Mouse (Mus musculus): ENCODE measurements around the gene Gnl2. TPM values are rescaled to one million over a fixed set of nuclear protein-coding genes. Genes with fewer than 3 reads are reported as not detected.

Gene Gnl2
- polyA plus RNA-seq, 1 experiment from 2014 or later: 72.5 TPM

GRCm38 (mm10) chr4:124978201-124978600 lies 38.2 kb upstream of the Gnl2 start:
- H3K36me3 ChIP-seq (ENCODE audit: control insufficient read depth, insufficient read depth, low read length): no peaks in the 10 kb centered on the region
- H3K9ac ChIP-seq (ENCODE audit: low read depth, low read length): no peak overlapping the region
- peaks cover 20% of the 10 kb centered on the region for H3K27me3 ChIP-seq (replicated peaks; ENCODE audit: control insufficient read depth, insufficient read depth, low read length)
- H3K4me3 ChIP-seq (ENCODE audit: low read depth, low read length): no peak overlapping the region
- ATAC-seq (ENCODE audit: low read depth) (no peak), DNase-seq (ENCODE audit: low spot score) (no peak)
- peaks cover 4% of the 10 kb centered on the region; the same call in 1 of the 2 replicates for H3K4me1 ChIP-seq (ENCODE audit: control insufficient read depth, insufficient read depth, low read length)
- H3K4me2 ChIP-seq (ENCODE audit: low read depth, low read length): no peak overlapping the region
- no peak overlapping the region for H3K27ac ChIP-seq (replicated peaks; ENCODE audit: low read depth, low read length)
- no peaks in the 10 kb centered on the region for H3K9me3 ChIP-seq (ENCODE audit: control insufficient read depth, low read length)
- WGBS: 26% methylated on average over 5 of the region's 5 CpGs

- ATAC-seq (ENCODE audit: low read depth): no peak
- no peak overlapping the region for H3K4me2 ChIP-seq (ENCODE audit: low read depth, low read length)
- H3K9ac ChIP-seq (ENCODE audit: low read depth, low read length): no peak overlapping the region
- no peak for DNase-seq (ENCODE audit: low spot score)
- no peaks in the 10 kb centered on the region for H3K36me3 ChIP-seq (ENCODE audit: control insufficient read depth, insufficient read depth, low read length)
- 22% methylated on average over 9 of the region's 9 CpGs for WGBS
- no peaks in the 10 kb centered on the region for H3K9me3 ChIP-seq (ENCODE audit: control insufficient read depth, low read length)
- no peak overlapping the region for H3K27ac ChIP-seq (replicated peaks; ENCODE audit: low read depth, low read length)
- peaks cover 6% of the 10 kb centered on the region; the same call in 1 of the 2 replicates for H3K4me1 ChIP-seq (ENCODE audit: control insufficient read depth, insufficient read depth, low read length)
- peaks cover 71% of the 10 kb centered on the region for H3K27me3 ChIP-seq (replicated peaks; ENCODE audit: control insufficient read depth, insufficient read depth, low read length)
- H3K4me3 ChIP-seq (ENCODE audit: low read depth, low read length): no peak overlapping the region
Measured at GRCm38 (mm10) chr4:124983893-124984526, 32.4 kb upstream of the Gnl2 start.

GRCm38 (mm10) chr4:124984871-124985670 lies 31.3 kb upstream of the Gnl2 start:
- Histone ChIP-seq H3K9ac (ENCODE audit: low read depth, low read length) (0 out of 2 replicates have a peak overlapping the region, but pooled peaks have one; percentile 10), H3K4me2 (ENCODE audit: low read depth, low read length) (peak overlapping the region; percentile 72), H3K27me3 (replicated peaks; ENCODE audit: control insufficient read depth, insufficient read depth, low read length) (peaks cover 82% of the 10 kb centered on the region), H3K4me1 (ENCODE audit: control insufficient read depth, insufficient read depth, low read length) (peaks cover 13% of the 10 kb centered on the region), H3K27ac (replicated peaks; ENCODE audit: low read depth, low read length) (no peak overlapping the region), H3K36me3 (ENCODE audit: control insufficient read depth, insufficient read depth, low read length) (no peaks in the 10 kb centered on the region), H3K9me3 (ENCODE audit: control insufficient read depth, low read length) (no peaks in the 10 kb centered on the region), H3K4me3 (ENCODE audit: low read depth, low read length) (peak overlapping the region; percentile 52; the same call in 1 of the 2 replicates)
- ATAC-seq (ENCODE audit: low read depth) (no peak), DNase-seq (ENCODE audit: low spot score) (peak; percentile 58)
- WGBS: 5% methylated on average over 18 of the region's 18 CpGs

GRCm38 (mm10) chr4:124985671-124986602 lies 30.4 kb upstream of the Gnl2 start, which contains the start of gene Rspo1:
TSS of gene Rspo1 (plus strand) at chr4:124986430.
- peak within 1 kb of the TSS; percentile 64 for H3K9ac ChIP-seq (ENCODE audit: low read depth, low read length)
- H3K4me1 ChIP-seq (ENCODE audit: control insufficient read depth, insufficient read depth, low read length): peaks cover 17% of the 10 kb centered on the region
- peak within 1 kb of the TSS; percentile 52 for H3K4me3 ChIP-seq (ENCODE audit: low read depth, low read length)
- H3K9me3 ChIP-seq (ENCODE audit: control insufficient read depth, low read length): no peaks in the 10 kb centered on the region
- ATAC-seq (ENCODE audit: low read depth): peak; percentile 67
- H3K36me3 ChIP-seq (ENCODE audit: control insufficient read depth, insufficient read depth, low read length): no peaks in the 10 kb centered on the region
- peak; percentile 68 for DNase-seq (ENCODE audit: low spot score)
- WGBS: 2% methylated on average over 25 of the region's 62 CpGs
- H3K27ac ChIP-seq (replicated peaks; ENCODE audit: low read depth, low read length): no peak within 1 kb of the TSS; the same call in 1 of the 2 replicates
- peaks cover 90% of the 10 kb centered on the region for H3K27me3 ChIP-seq (replicated peaks; ENCODE audit: control insufficient read depth, insufficient read depth, low read length)
- H3K4me2 ChIP-seq (ENCODE audit: low read depth, low read length): peak within 1 kb of the TSS; percentile 72

GRCm38 (mm10) chr4:124986739-124987710 lies 29.4 kb upstream of the Gnl2 start:
- WGBS: 2% methylated on average over 36 of the region's 51 CpGs
- ATAC-seq (ENCODE audit: low read depth): no peak
- no peaks in the 10 kb centered on the region for H3K9me3 ChIP-seq (ENCODE audit: control insufficient read depth, low read length)
- H3K36me3 ChIP-seq (ENCODE audit: control insufficient read depth, insufficient read depth, low read length): no peaks in the 10 kb centered on the region
- peak overlapping the region; percentile 52 for H3K4me3 ChIP-seq (ENCODE audit: low read depth, low read length)
- no peak for DNase-seq (ENCODE audit: low spot score)
- H3K4me2 ChIP-seq (ENCODE audit: low read depth, low read length): peak overlapping the region; percentile 72
- H3K27me3 ChIP-seq (replicated peaks; ENCODE audit: control insufficient read depth, insufficient read depth, low read length): peaks cover 89% of the 10 kb centered on the region
- no peak overlapping the region for H3K27ac ChIP-seq (replicated peaks; ENCODE audit: low read depth, low read length)
- peak overlapping the region; percentile 64 for H3K9ac ChIP-seq (ENCODE audit: low read depth, low read length)
- H3K4me1 ChIP-seq (ENCODE audit: control insufficient read depth, insufficient read depth, low read length): peaks cover 17% of the 10 kb centered on the region

GRCm38 (mm10) chr4:124987711-124988097 lies 28.7 kb upstream of the Gnl2 start:
- DNase-seq (ENCODE audit: low spot score): no peak
- peak overlapping the region; percentile 52; the same call in 1 of the 2 replicates for H3K4me3 ChIP-seq (ENCODE audit: low read depth, low read length)
- WGBS: 7% methylated on average over 10 of the region's 10 CpGs
- peaks cover 82% of the 10 kb centered on the region for H3K27me3 ChIP-seq (replicated peaks; ENCODE audit: control insufficient read depth, insufficient read depth, low read length)
- peak overlapping the region; percentile 72 for H3K4me2 ChIP-seq (ENCODE audit: low read depth, low read length)
- no peak for ATAC-seq (ENCODE audit: low read depth)
- H3K4me1 ChIP-seq (ENCODE audit: control insufficient read depth, insufficient read depth, low read length): peaks cover 17% of the 10 kb centered on the region
- H3K27ac ChIP-seq (replicated peaks; ENCODE audit: low read depth, low read length): no peak overlapping the region
- H3K9ac ChIP-seq (ENCODE audit: low read depth, low read length): no peak overlapping the region
- H3K36me3 ChIP-seq (ENCODE audit: control insufficient read depth, insufficient read depth, low read length): no peaks in the 10 kb centered on the region
- H3K9me3 ChIP-seq (ENCODE audit: control insufficient read depth, low read length): no peaks in the 10 kb centered on the region

- no peak for ATAC-seq (ENCODE audit: low read depth)
- H3K36me3 ChIP-seq (ENCODE audit: control insufficient read depth, insufficient read depth, low read length): no peaks in the 10 kb centered on the region
- WGBS: 15% methylated on average over 9 of the region's 9 CpGs
- no peak overlapping the region for H3K27ac ChIP-seq (replicated peaks; ENCODE audit: low read depth, low read length)
- no peaks in the 10 kb centered on the region for H3K9me3 ChIP-seq (ENCODE audit: control insufficient read depth, low read length)
- no peak for DNase-seq (ENCODE audit: low spot score)
- H3K4me1 ChIP-seq (ENCODE audit: control insufficient read depth, insufficient read depth, low read length): peaks cover 17% of the 10 kb centered on the region
- no peak overlapping the region for H3K4me3 ChIP-seq (ENCODE audit: low read depth, low read length)
- H3K9ac ChIP-seq (ENCODE audit: low read depth, low read length): no peak overlapping the region
- peak overlapping the region; percentile 72 for H3K4me2 ChIP-seq (ENCODE audit: low read depth, low read length)
- H3K27me3 ChIP-seq (replicated peaks; ENCODE audit: control insufficient read depth, insufficient read depth, low read length): peaks cover 76% of the 10 kb centered on the region
Measured at GRCm38 (mm10) chr4:124988382-124988781, 28.0 kb upstream of the Gnl2 start.
